Mouse (Mus musculus) testis, adult 2 months (tissue): ENCODE data around the gene Dapk1.

Experiments
- CTCF ChIP-seq: fragments of 200-500 bp; IDR thresholded peaks from 2 replicates; pipeline ENCODE4 v1.5.1; 2012; ENCODE audit warnings: low read depth, mild to moderate bottlenecking, inconsistent platforms, low read length, moderate library complexity; ENCODE audit not compliant: control insufficient read depth, insufficient read depth, insufficient replicate concordance
- POLR2A ChIP-seq: fragments of 200-500 bp; IDR thresholded peaks from 2 replicates; pipeline ENCODE4 v1.6.1; 2012; ENCODE audit warnings: low read depth, mild to moderate bottlenecking, inconsistent platforms, low read length, moderate library complexity; ENCODE audit not compliant: control insufficient read depth

DNA sequence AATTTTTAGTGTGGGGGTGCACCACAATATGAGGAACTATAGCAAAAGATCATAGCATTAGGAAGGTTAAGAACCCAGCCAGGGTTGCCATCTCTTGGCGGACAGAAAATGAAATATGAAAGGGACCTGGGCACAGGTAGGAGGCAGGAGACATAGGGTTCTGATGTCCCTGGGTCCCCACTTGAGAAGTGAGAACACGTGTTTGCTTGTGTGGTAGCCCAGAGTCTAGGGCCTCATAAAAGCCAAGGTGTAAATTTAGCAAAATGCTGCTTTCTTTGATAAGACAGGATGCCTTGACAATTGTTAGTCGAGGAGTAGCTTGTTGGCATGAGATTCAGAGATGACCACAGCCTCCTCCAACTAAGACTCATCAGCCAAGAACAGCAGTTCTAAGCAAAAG, 143.0 kb downstream of the Dapk1 start:
- no peak for TF ChIP-seq CTCF
- no peak for TF ChIP-seq POLR2A
